Mouse (Mus musculus) spleen, postnatal 36 days (tissue): Measurements from ENCODE around the gene Olfr1057.
"Not testable (repeated sequence)": the region's sequence is repeated elsewhere in the genome, so short reads cannot be mapped to it uniquely, and the experiment has no call there.

Experiments used
- DNase-seq, 2 experiments: peaks; one replicate each; pipeline ENCODE4 v3.0.0; 2022; ENCODE audit warnings: low spot score in 2 of 2, mixed read lengths in 1 of 2

Gene Olfr1057

DNA sequence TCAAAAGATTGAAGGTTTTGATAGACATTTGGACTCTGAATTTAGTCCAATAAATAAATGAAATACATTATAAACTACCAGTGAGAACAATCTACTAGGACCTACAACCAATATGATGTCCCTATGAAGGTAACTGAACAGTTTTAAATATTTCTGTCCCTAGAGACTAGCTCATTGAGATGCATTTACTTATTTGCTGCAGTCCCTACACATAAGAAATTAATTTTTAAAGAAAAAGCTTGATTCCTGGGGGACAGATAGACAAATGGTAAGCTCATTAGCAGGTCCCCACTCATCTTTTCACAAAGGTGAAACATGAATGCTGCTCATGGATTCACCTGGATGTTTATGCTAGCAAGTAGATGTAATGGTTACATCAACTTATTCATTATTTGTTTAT, at the start of gene Olfr1057:
Gene Olfr1057 (minus strand): TSS at position 101 of the 400 bp plus-strand sequence.
- DNase-seq = no peak

DNA sequence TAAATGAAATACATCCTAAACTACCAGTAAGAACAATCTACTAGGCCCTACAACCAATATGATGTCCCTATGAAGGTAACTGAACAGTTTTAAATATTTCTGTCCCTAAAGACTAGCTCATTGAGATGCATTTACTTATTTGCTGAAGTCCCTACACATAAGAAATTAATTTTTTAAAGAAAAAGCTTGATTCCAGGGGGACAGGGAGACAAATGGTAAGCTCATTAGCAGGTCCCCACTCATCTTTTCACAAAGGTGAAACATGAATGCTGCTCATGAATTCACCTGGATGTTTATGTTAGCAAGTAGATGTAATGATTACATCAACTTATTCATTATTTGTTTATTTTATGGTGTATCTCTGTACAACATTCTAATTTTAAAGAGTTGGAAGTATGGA, 48.5 kb upstream of the Olfr1057 start, which contains the start of gene Olfr1062:
Gene Olfr1062 (minus strand): TSS at position 101 of the 400 bp plus-strand sequence.
- DNase-seq = not testable (repeated sequence)

- DNase-seq = no peak
These were observed 35.8 kb upstream of the Olfr1057 start, which contains the start of gene Olfr1061 for GRCm38 (mm10) chr2:86413950-86414349. Gene Olfr1061, minus strand, starts transcription at chr2:86414050.

DNA sequence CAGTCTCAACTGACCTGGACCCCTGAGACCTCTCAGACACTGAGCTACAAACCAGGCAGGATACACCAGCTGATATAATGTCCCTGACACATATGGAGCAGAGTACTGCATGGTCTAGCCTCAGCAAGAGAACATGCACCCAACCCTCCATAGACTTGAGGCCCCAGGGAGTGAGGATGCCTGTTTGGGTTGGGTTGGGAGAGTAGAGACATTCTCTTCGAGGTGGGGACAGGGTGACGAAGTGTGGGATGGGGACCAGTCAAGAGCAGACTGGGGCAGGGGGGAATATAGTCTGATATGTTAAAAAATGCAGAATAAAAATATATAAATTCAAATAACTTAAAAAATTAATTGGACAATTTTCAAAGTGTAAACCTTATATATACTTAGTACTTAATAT, 16.9 kb upstream of the Olfr1057 start:
- no peak for DNase-seq

- not testable (repeated sequence) for DNase-seq
These were observed 10.3 kb upstream of the Olfr1057 start, which contains the start of gene Olfr1058 for GRCm38 (mm10) chr2:86388461-86388860. Gene Olfr1058, minus strand, starts transcription at chr2:86388561.

- DNase-seq = not testable (repeated sequence)
These were observed 11.9 kb downstream of the Olfr1057 start for GRCm38 (mm10) chr2:86366342-86366741.

- DNase-seq = no peak
These were observed 15.8 kb downstream of the Olfr1057 start, which contains the start of gene Olfr1056 for GRCm38 (mm10) chr2:86362369-86362768. Gene Olfr1056, minus strand, starts transcription at chr2:86362469.

DNA sequence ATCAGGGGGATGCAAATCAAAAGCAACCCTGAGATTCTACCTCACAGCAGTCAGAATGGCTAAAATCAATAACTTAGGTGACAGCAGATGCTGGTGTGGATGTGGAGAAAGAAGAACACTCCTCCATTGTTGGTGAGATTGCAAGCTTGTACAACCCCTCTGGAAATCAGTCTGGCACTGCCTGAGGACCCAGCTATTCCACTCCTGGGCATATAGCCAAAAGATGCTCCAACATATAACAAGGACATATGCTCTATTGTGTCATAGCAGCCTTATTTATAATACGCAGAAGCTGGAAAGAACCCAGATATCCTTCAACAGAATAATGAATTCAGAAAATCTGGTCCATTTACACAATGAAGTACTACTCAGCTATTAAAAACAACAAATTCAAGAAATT, 26.4 kb downstream of the Olfr1057 start:
- DNase-seq = not testable (repeated sequence)

DNA sequence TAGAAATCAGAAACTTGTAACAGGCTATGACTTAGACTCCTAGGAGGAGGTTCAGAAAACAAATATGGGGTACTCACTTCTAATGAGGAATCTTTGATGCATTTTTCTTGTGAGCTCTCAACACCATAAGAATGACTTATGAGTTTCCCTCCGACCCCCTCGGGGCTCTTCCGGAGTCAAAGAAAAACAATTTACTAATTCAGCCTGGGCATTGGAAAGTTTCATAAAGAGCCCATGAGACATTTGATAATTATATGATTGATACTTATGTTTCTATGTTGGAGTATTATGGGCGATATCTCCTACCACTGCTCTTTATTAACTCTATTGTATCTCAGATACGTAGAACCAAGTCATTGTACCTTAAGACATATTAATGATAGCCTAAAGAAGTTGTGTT, 28.0 kb downstream of the Olfr1057 start, which contains the start of gene Olfr1055:
Gene Olfr1055 (minus strand): TSS at position 101 of the 400 bp plus-strand sequence.
- DNase-seq = no peak

DNA sequence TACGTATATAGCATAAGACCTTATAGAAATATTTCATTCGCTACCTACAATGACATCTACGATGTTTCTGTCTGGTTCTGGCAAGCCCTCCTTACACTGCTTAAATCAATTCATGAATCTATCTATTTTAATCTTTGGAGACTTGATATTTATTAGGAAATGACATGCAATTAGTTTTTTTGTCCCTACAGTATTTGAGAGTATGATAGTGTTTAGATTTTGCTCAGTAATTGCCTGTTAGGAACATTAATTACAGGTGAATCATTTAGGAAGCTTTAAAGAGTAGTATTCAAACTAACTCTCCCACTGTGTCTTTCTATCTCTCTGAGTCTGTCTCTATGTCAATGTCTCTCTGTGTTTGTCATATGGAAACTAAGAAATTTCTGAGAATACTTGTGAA, 42.9 kb downstream of the Olfr1057 start, which contains the start of gene Olfr1054:
Gene Olfr1054 (minus strand): TSS at position 101 of the 400 bp plus-strand sequence.
- DNase-seq = no peak
